Mouse (Mus musculus): ENCODE data around the gene Ddx39. TPM values are rescaled to one million over a fixed set of nuclear protein-coding genes. Genes with fewer than 3 reads are reported as not detected.

Gene Ddx39
- polyA plus RNA-seq, 1 experiment from 2014 or later, result 107 TPM

DNA sequence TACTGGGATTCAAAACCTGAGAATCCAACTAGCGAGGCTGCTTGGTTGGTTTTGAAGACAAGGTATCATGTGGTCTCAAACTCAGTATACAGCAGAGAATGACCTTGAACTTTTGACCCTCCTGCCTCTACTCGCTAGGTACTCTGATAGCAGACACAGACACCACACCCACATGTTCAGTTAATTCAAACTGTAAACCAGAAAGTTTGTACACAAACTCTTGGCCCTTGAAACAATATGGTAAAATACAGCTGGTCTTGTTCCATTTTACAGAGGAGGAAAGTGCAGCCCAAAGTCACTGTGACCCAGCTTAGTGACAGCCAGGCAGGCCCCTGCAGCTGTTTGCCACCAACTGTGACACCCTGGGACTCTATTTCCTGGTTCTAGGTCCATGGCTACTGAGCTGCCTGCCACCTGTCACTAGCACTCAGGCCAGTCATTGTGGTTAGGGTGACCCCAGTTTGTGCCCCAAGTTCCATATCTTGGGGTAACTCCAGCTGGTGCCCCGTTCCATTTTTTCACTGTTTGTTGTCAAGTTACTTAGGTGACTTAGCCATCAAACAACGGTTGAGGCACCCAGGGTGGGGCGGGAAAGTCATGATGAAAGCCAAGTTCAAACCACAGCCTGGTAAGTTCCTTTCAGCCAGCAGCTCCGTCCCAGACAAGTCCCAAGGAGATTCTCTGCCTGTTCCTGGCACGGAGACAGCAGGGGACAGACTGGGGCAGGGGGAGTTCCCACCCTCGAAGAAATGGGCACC, 24.9 kb downstream of the Ddx39 start:
- Histone ChIP-seq H3K9ac (peak overlapping the region; percentile 80), H3K4me2 (peak overlapping the region; percentile 90), H3K27me3 (no peaks in the 10 kb centered on the region), H3K9me3 (replicated peaks) (no peaks in the 10 kb centered on the region), H3K27ac (peak overlapping the region; percentile 87), H3K36me3 (no peaks in the 10 kb centered on the region), H3K4me1 (replicated peaks) (peaks cover 39% of the 10 kb centered on the region), H3K4me3 (peak overlapping the region; percentile 69)
- no peak for ATAC-seq (replicated peaks; ENCODE audit: insufficient number of reproducible peaks, insufficient read depth, low FRiP score, low read depth)
- 37% methylated on average over 8 of the region's 8 CpGs for WGBS

- peak overlapping the region; percentile 80 for H3K9ac ChIP-seq
- H3K9me3 ChIP-seq (replicated peaks), result no peaks in the 10 kb centered on the region
- WGBS, result 16% methylated on average over 3 of the region's 3 CpGs
- H3K4me3 ChIP-seq, result peak overlapping the region; percentile 69
- peaks cover 39% of the 10 kb centered on the region for H3K4me1 ChIP-seq (replicated peaks)
- peak overlapping the region; percentile 87 for H3K27ac ChIP-seq
- H3K4me2 ChIP-seq, result peak overlapping the region; percentile 90
- H3K27me3 ChIP-seq, result no peaks in the 10 kb centered on the region
- no peak for ATAC-seq (replicated peaks; ENCODE audit: insufficient number of reproducible peaks, insufficient read depth, low FRiP score, low read depth)
- H3K36me3 ChIP-seq, result no peaks in the 10 kb centered on the region
Observed at GRCm38 (mm10) chr8:83740586-83740975, 25.6 kb downstream of the Ddx39 start.

GRCm38 (mm10) chr8:83740976-83741741, 26.2 kb downstream of the Ddx39 start, which contains the start of gene Adgre5:
TSS of gene Adgre5 (minus strand) at chr8:83741326.
- 2% methylated on average over 52 of the region's 56 CpGs for WGBS
- Histone ChIP-seq H3K9me3 (replicated peaks) (no peaks in the 10 kb centered on the region), H3K27ac (peak within 1 kb of the TSS; percentile 87), H3K36me3 (no peaks in the 10 kb centered on the region), H3K4me3 (peak within 1 kb of the TSS; percentile 69), H3K4me2 (peak within 1 kb of the TSS; percentile 90), H3K4me1 (replicated peaks) (peaks cover 39% of the 10 kb centered on the region), H3K27me3 (no peaks in the 10 kb centered on the region), H3K9ac (peak within 1 kb of the TSS; percentile 80)
- ATAC-seq (replicated peaks; ENCODE audit: insufficient number of reproducible peaks, insufficient read depth, low FRiP score, low read depth), result peak; percentile 77

- Histone ChIP-seq H3K9me3 (replicated peaks) (no peaks in the 10 kb centered on the region), H3K36me3 (no peaks in the 10 kb centered on the region), H3K9ac (peak overlapping the region; percentile 80), H3K27me3 (no peaks in the 10 kb centered on the region), H3K4me2 (peak overlapping the region; percentile 90), H3K4me3 (peak overlapping the region; percentile 69), H3K4me1 (replicated peaks) (peaks cover 39% of the 10 kb centered on the region), H3K27ac (peak overlapping the region; percentile 87)
- WGBS, result 76% methylated on average over 19 of the region's 19 CpGs
- ATAC-seq (replicated peaks; ENCODE audit: insufficient number of reproducible peaks, insufficient read depth, low FRiP score, low read depth), result no peak
Observed at GRCm38 (mm10) chr8:83741849-83742655, 27.1 kb downstream of the Ddx39 start.

DNA sequence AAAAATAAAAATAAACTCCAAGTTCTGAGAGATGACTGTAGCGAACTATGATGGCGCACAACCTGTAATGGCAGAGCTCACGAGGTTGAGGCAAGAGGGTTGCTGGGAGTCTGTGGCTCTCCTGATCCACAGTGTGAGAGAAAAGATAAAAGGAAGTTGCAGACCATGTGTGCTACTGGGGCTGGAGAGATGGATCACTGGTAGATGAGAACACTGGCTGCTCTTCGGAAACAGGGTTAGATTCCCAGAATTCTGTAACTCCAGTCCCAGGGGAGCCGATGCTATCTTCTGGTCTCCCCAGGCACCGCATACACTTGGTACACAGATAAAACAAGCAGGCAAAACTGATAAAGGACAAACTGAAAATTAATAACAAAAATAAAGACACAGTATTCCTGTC, 28.0 kb downstream of the Ddx39 start:
- Histone ChIP-seq H3K27me3 (no peaks in the 10 kb centered on the region), H3K9ac (no peak overlapping the region), H3K4me1 (replicated peaks) (peaks cover 35% of the 10 kb centered on the region), H3K9me3 (replicated peaks) (no peaks in the 10 kb centered on the region), H3K27ac (no peak overlapping the region), H3K4me3 (no peak overlapping the region), H3K36me3 (no peaks in the 10 kb centered on the region), H3K4me2 (no peak overlapping the region)
- WGBS, result 87% methylated on average over 6 of the region's 6 CpGs
- ATAC-seq (replicated peaks; ENCODE audit: insufficient number of reproducible peaks, insufficient read depth, low FRiP score, low read depth), result no peak

- Histone ChIP-seq H3K4me2 (no peak overlapping the region), H3K36me3 (no peaks in the 10 kb centered on the region), H3K4me3 (no peak overlapping the region), H3K27ac (no peak overlapping the region), H3K9ac (no peak overlapping the region), H3K27me3 (no peaks in the 10 kb centered on the region), H3K9me3 (replicated peaks) (no peaks in the 10 kb centered on the region), H3K4me1 (replicated peaks) (peaks cover 38% of the 10 kb centered on the region)
- WGBS, result 77% methylated on average over 4 of the region's 4 CpGs
- no peak for ATAC-seq (replicated peaks; ENCODE audit: insufficient number of reproducible peaks, insufficient read depth, low FRiP score, low read depth)
Observed at GRCm38 (mm10) chr8:83744070-83744469, 29.1 kb downstream of the Ddx39 start.

DNA sequence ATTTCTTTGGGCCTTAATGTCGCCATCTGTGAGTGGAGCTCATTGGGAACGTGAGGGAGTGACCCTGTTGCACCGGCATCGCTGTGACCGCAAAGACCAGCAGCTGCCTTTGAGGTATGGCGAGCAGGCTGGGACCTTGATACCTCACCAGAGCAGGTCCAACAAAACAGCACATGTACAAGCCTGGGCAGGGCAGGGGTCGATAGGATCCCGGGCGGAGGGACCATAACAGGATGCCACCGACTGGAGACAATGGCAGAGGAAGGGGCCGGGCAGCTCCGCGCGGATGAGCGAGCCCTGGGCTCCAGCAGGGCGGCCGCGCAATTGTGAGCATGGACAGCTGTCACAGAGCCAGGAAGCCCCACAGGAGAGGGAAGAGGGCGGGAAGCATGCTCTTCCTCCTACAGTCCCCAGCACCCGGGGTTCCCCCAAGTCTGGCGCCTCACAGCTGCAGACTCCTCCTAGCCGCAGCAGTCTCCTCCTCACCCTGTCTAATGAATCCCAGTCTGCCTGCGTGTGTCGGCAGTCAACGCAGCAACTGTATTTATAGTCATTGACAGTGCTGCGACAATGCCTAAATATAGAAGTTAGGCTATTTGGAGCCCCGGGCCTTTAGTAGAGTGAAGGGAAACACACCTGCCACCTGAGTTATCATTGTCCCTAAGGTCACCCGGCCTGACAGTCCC, 32.8 kb downstream of the Ddx39 start:
- H3K27me3 ChIP-seq, result no peaks in the 10 kb centered on the region
- peak overlapping the region; percentile 94 for H3K27ac ChIP-seq
- peak; percentile 88 for ATAC-seq (replicated peaks; ENCODE audit: insufficient number of reproducible peaks, insufficient read depth, low FRiP score, low read depth)
- H3K9me3 ChIP-seq (replicated peaks), result no peaks in the 10 kb centered on the region
- H3K4me1 ChIP-seq (replicated peaks), result peaks cover 20% of the 10 kb centered on the region
- WGBS, result under 1% methylated on average over 28 of the region's 28 CpGs
- H3K4me2 ChIP-seq, result peak overlapping the region; percentile 82
- peak overlapping the region; percentile 64 for H3K9ac ChIP-seq
- H3K4me3 ChIP-seq, result peak overlapping the region; percentile 51
- no peaks in the 10 kb centered on the region for H3K36me3 ChIP-seq

DNA sequence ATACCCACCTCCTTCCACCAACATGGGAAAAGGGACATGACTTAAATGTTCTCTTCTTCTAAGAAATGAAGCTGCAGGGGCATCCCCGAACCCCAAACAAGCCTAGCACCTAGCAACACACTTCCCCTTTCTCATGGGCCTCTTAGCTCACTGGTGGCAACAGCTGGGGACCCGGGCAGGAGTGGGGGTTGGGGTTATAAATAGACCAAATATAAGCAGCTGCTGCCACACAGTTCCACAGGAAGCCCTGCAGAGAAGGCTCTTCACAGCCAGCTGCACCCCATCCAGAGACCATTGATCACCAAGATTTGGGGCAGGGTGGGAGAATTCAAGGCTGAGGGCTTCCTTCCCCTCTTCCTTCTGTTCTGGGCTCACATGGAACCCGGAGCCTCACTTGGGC, 33.7 kb downstream of the Ddx39 start:
- WGBS, result 37% methylated on average over 3 of the region's 3 CpGs
- H3K4me3 ChIP-seq, result no peak overlapping the region
- H3K27me3 ChIP-seq, result no peaks in the 10 kb centered on the region
- peaks cover 20% of the 10 kb centered on the region for H3K4me1 ChIP-seq (replicated peaks)
- H3K9ac ChIP-seq, result no peak overlapping the region; the same call in 1 of the 2 replicates
- no peaks in the 10 kb centered on the region for H3K36me3 ChIP-seq
- H3K27ac ChIP-seq, result peak overlapping the region; percentile 94
- no peaks in the 10 kb centered on the region for H3K9me3 ChIP-seq (replicated peaks)
- ATAC-seq (replicated peaks; ENCODE audit: insufficient number of reproducible peaks, insufficient read depth, low FRiP score, low read depth), result peak; percentile 43; the same call in 1 of the 2 replicates
- peak overlapping the region; percentile 82 for H3K4me2 ChIP-seq

- ATAC-seq (replicated peaks; ENCODE audit: insufficient number of reproducible peaks, insufficient read depth, low FRiP score, low read depth), result no peak
- 82% methylated on average over 9 of the region's 9 CpGs for WGBS
- Histone ChIP-seq H3K4me3 (no peak overlapping the region), H3K9ac (no peak overlapping the region), H3K27me3 (no peaks in the 10 kb centered on the region), H3K4me1 (replicated peaks) (peaks cover 20% of the 10 kb centered on the region), H3K9me3 (replicated peaks) (no peaks in the 10 kb centered on the region), H3K4me2 (no peak overlapping the region), H3K27ac (peak overlapping the region; percentile 94), H3K36me3 (no peaks in the 10 kb centered on the region)
Observed at GRCm38 (mm10) chr8:83749265-83749664, 34.3 kb downstream of the Ddx39 start.

DNA sequence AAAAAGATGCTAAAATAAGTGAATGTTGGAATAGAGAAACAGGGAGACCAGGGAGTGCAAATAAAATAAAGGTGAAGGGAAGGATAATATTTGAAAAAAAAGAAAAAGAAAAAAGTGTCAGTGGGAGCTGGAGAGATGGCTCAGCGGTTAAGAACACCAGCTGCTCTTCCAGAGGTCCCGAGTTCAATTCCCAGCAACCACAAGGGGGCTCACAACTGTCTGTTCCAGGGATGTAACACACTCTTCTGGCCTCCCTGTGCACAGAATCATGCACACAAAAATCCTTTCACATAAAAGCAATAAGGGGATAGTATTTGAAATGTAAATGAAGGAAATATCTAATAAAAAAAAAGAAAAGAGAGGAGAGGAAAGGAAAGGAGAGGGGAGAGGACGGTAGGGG, 39.2 kb downstream of the Ddx39 start:
- Histone ChIP-seq H3K4me3 (no peak overlapping the region), H3K36me3 (no peaks in the 10 kb centered on the region), H3K27me3 (no peaks in the 10 kb centered on the region), H3K4me2 (no peak overlapping the region), H3K27ac (no peak overlapping the region), H3K9ac (no peak overlapping the region), H3K9me3 (replicated peaks) (no peaks in the 10 kb centered on the region), H3K4me1 (replicated peaks) (peaks cover 3% of the 10 kb centered on the region; the same call in 1 of the 2 replicates)
- ATAC-seq (replicated peaks; ENCODE audit: insufficient number of reproducible peaks, insufficient read depth, low FRiP score, low read depth), result no peak
- WGBS, result 72% methylated on average over 2 of the region's 3 CpGs

Data from heart, embryonic 15.5 days (tissue).